Mouse (Mus musculus) ZHBTc4 (cell line): ENCODE measurements at regions not wholly inside any gene's neighbourhood (a gene's known extent, or its start where the extent isn't known, plus 50 kb on each side); places are given as distances from the start of the nearest gene placed in this dataset.

Source experiments
- DNase-seq: peaks from one replicate; pipeline ENCODE4 v3.0.0-alpha.2; 2011; ENCODE audit warnings: low read depth, low spot score

DNA sequence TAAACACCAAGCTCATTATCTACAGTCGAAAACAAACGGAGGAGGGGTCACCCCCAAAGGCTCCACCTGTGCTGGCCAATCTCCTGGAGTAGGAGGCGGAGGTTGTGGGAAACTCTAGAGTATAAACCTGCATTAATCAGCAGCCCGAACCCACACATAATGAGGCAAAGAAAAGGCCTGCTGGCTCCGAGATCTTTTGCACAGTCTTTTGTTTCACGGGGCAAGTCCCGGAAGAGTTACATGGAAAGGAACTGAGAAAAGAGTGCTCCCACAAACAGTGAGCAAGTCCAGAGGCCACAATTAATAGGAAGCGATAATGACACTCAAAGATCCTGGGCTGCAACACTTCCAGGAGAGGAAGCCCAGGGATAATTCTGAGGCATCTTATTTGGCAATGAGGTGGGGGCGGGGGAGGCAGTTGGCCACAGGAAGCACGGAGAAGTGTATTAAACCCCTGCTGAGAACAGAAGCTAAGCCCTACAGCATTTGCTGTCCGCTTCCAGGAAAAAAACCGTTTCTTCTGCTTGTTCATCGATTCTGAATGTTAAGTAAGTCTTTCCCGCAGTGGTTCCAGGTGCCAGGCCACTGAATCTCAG is 59.1 kb upstream of the Mamdc2 start:
- peak; percentile 45 for DNase-seq
